Mouse (Mus musculus) thymus, postnatal 4 days (tissue): Measurements from ENCODE around the gene Ssu2.

Source experiments
- DNase-seq: peaks from one replicate; pipeline ENCODE4 v3.0.0; 2021

The Ssu2 gene

DNA sequence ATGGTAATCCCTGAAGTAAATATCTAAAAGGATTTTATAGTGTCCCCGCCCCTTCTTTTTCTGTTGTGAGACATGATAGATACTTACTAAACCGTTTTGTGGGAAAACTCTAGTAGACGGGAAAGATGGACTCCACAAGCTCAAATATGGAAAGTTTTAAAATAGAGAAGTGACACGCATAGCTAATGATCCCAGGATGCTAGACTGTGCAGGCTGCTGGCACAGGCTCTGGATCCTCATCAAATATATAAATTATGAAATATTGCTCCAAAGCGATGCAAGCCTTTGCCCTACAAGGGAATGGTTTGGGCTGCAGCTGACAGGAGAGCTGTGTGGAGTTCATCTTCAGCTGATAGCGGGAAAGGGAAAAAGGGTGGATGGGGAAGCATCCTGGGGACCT lies 50.2 kb downstream of the Ssu2 start:
- DNase-seq = no peak

DNA sequence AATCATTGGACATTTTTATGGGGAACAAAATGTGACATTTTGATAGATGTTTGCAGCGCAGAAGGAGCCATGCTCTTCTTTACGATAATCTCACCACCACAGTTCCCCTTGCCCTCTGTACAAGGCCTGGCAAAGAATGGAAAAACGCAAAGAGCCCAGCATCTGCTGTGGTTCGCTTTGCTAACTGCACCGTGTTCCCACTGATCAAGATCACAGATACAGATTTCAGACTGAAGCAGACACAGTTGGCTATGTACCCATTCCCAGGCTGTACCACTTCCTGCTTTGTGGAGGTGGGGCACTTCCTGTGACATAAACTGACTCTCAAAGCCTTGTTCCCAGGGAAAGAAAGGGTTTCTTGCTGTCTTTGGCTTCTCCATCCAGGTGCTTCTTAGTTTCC lies 53.9 kb downstream of the Ssu2 start:
- no peak for DNase-seq

DNA sequence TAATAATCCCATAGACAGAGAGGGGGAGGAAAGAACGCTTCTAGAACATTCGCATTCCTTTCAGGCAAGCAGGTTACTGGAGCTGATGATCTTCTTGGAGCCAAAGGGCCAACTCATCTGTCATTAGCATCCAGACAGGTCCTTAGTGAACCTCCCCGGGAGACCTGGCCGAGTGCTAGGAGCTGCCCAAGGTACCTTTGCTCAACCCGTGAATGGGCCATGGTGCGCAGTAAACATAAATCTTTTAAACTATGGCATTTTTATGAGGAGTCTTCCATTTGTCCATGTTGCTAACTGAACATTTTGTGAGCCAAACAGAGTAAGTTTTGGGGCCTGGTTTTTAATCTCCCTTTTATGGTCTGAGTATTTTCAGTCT lies 56.6 kb downstream of the Ssu2 start:
- DNase-seq = no peak

DNA sequence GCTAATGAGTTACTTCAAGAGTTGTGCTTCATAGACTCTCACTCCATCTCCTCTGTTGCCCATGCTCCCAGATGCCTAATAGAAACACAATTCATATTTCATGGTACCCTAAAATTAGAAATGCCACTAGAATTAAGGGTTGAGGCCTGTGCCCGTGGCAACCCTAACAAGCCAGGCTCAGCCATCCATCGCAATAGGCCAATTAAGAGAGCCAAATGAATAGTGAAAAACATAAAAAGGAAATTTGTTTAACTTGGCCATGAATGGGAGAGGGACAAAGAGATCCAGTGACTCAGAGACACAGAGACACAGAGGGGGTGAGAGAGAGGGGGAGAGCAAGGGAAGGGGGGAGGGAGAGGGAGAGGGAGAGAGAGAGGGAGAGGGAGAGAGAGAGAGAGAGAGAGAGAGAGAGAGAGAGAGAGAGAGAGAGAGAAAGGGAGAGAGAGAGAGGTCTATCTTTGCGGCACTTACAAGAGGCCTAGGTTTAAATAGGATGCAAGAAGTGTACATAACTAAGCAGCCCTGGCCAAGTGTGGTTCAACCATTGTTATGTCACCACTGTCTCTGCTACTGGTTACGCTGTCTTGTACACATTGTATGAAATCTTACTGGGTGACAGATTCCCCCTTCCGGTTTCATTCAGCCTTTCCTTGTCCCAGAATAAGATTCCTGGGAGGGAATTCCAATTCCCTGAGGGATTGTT lies 57.2 kb downstream of the Ssu2 start:
- DNase-seq = no peak

DNA sequence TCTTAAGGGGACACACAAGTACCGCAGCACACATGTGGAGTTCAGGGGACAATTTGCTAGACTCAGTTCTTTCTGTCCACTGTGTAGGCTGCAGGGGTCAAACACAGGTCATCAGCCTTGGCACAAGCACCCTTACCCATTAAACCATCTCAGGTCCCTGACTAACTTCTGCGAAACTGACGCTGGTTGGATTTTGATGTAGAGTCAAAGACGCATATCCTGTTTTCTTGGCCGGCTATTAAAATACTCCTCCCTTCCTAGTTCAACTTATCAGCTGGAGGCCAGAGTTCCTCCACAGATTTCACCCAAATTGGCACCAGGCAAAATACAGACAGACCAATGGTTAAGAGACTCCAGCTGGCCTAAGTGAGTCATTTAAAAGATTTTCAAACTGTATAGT lies 60.0 kb downstream of the Ssu2 start:
- DNase-seq = no peak

GRCm38 (mm10) chr6:112325213-112325612 lies 62.6 kb downstream of the Ssu2 start:
- no peak for DNase-seq

DNA sequence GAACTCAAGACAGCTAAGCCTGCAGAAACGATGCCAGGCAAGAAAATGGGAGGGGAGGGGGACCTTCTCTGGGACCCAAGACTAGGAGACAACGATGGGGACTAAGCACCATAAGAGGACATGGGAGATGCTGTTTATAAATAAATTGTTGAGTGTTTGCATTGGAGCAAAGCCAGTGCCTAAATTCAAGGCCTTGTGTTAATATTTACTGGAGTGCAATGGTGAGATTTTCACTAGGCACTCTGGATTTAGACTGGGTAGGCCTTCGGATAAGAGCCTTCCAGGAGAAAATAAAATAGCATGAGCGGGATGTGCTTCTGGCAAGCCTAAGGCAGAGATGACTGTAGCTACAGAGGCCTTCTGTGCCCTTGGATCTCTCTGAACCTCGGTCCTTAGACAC lies 64.9 kb downstream of the Ssu2 start:
- DNase-seq = no peak

GRCm38 (mm10) chr6:112320679-112321078 lies 67.1 kb downstream of the Ssu2 start:
- DNase-seq = no peak

GRCm38 (mm10) chr6:112319449-112319848 lies 68.4 kb downstream of the Ssu2 start:
- DNase-seq = no peak

DNA sequence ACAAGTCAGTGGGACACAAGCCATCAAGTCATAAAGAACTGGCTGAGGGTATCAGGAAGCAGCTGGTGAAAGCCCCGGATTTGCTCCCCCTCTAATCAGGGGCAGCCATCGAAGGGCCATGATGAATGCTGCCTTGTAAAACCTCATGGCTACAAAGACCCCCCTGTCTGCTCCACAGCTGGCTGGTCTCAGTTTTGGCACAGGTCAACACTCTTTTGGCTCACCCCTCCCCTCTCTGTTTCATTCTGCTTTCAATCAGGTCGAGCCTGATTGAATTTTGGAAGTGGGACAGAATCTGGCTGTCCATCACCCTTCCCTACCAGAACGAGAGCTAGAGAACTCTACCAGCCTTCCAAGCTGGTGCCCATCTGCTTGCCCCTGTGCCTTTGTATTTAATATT lies 76.4 kb downstream of the Ssu2 start:
- DNase-seq = no peak

- no peak for DNase-seq
Observed at GRCm38 (mm10) chr6:112309330-112309938, 78.4 kb downstream of the Ssu2 start.
